Mouse (Mus musculus) lung, adult 2 months (tissue): ENCODE results near the gene Isca2.

Source experiments
- CTCF ChIP-seq: fragments of 200-500 bp; IDR thresholded peaks from 2 replicates; pipeline ENCODE4 v1.5.1; 2011; ENCODE audit warnings: mild to moderate bottlenecking, low read length, control low read depth; ENCODE audit not compliant: insufficient read depth
- POLR2A ChIP-seq: fragments of 200-500 bp; IDR thresholded peaks from 2 replicates; pipeline ENCODE4 v1.6.1; 2011; ENCODE audit warnings: low read depth, mild to moderate bottlenecking, control low read depth, low read length, borderline replicate concordance; ENCODE audit errors: extremely low read depth

- TF ChIP-seq CTCF = no peak
- no peak for TF ChIP-seq POLR2A
Observed at GRCm38 (mm10) chr12:84766113-84766735, 6.8 kb upstream of the Isca2 start.
